Mouse (Mus musculus): ENCODE measurements around the gene Strada. TPM values are rescaled to one million over a fixed set of nuclear protein-coding genes. Genes with fewer than 3 reads are reported as not detected.

The Strada gene
- polyA plus RNA-seq, 1 experiment from 2014 or later, result 27.4 TPM

GRCm38 (mm10) chr11:106122221-106122620 is 79.7 kb downstream of the Strada start:
- ATAC-seq (ENCODE audit: low FRiP score) (no peak), DNase-seq (ENCODE audit: low spot score) (no peak)
- Histone ChIP-seq H3K4me2 (replicated peaks) (no peak overlapping the region), H3K27me3 (ENCODE audit: control insufficient read depth, insufficient read depth, low read length) (no peaks in the 10 kb centered on the region), H3K27ac (no peak overlapping the region), H3K4me1 (replicated peaks; ENCODE audit: control insufficient read depth, insufficient read depth, low read length) (no peaks in the 10 kb centered on the region), H3K4me3 (replicated peaks; ENCODE audit: low read length) (no peak overlapping the region), H3K36me3 (replicated peaks; ENCODE audit: control insufficient read depth, insufficient read depth) (peaks cover 78% of the 10 kb centered on the region), H3K9me3 (ENCODE audit: control insufficient read depth, low read length) (no peaks in the 10 kb centered on the region), H3K9ac (no peak overlapping the region)
- 98% methylated on average over 5 of the region's 5 CpGs for WGBS

Other genes with a start within 250 kb of the Strada start
- 48.9 and 55.1 TPM in 2 replicates for gene Cyb561, start 248.8 kb downstream of the Strada start, polyA plus RNA-seq (2014; fragmentation: Nextera tagmentation; extraction: Ambion mirVana)
- gene Ace, start 234.2 kb downstream of the Strada start, polyA plus RNA-seq (2014; fragmentation: Nextera tagmentation; extraction: Ambion mirVana), result 6.0 and 6.8 TPM in 2 replicates
- not detected in 2 replicates for gene Ace3, start 207.5 kb downstream of the Strada start, polyA plus RNA-seq (2014; fragmentation: Nextera tagmentation; extraction: Ambion mirVana)
- 2.3 and 2.5 TPM in 2 replicates for gene Kcnh6, start 194.0 kb downstream of the Strada start, polyA plus RNA-seq (2014; fragmentation: Nextera tagmentation; extraction: Ambion mirVana)
- gene Dcaf7, start 165.3 kb downstream of the Strada start, polyA plus RNA-seq (2014; fragmentation: Nextera tagmentation; extraction: Ambion mirVana), result 156 and 176 TPM in 2 replicates
- gene Taco1, start 136.1 kb downstream of the Strada start, polyA plus RNA-seq (2014; fragmentation: Nextera tagmentation; extraction: Ambion mirVana), result 5.0 and 5.9 TPM in 2 replicates
- gene Map3k3, start 117.6 kb downstream of the Strada start, polyA plus RNA-seq (2014; fragmentation: Nextera tagmentation; extraction: Ambion mirVana), result 16.5 and 18.7 TPM in 2 replicates
- not detected in 2 replicates for gene Gm10840, start 41.3 kb downstream of the Strada start, polyA plus RNA-seq (2014; fragmentation: Nextera tagmentation; extraction: Ambion mirVana)
- 140 and 158 TPM in 2 replicates for gene Limd2, start 41.3 kb downstream of the Strada start, polyA plus RNA-seq (2014; fragmentation: Nextera tagmentation; extraction: Ambion mirVana)
- gene Ccdc47, start 14.2 kb upstream of the Strada start, polyA plus RNA-seq (2014; fragmentation: Nextera tagmentation; extraction: Ambion mirVana), result 76.6 and 94.5 TPM in 2 replicates
- gene Ddx42, start 14.8 kb upstream of the Strada start, polyA plus RNA-seq (2014; fragmentation: Nextera tagmentation; extraction: Ambion mirVana), result 78.0 and 82.2 TPM in 2 replicates
- 31.4 and 31.9 TPM in 2 replicates for gene Ftsj3, start 53.9 kb upstream of the Strada start, polyA plus RNA-seq (2014; fragmentation: Nextera tagmentation; extraction: Ambion mirVana)
- gene Psmc5, start 54.0 kb upstream of the Strada start, polyA plus RNA-seq (2014; fragmentation: Nextera tagmentation; extraction: Ambion mirVana), result 282 and 287 TPM in 2 replicates
- 12.8 and 16.8 TPM in 2 replicates for gene Smarcd2, start 70.8 kb upstream of the Strada start, polyA plus RNA-seq (2014; fragmentation: Nextera tagmentation; extraction: Ambion mirVana)
- gene Tcam1, start 74.5 kb upstream of the Strada start, polyA plus RNA-seq (2014; fragmentation: Nextera tagmentation; extraction: Ambion mirVana), result 0.08 and 0.43 TPM in 2 replicates
- not detected in 2 replicates for gene Gh, start 99.7 kb upstream of the Strada start, polyA plus RNA-seq (2014; fragmentation: Nextera tagmentation; extraction: Ambion mirVana)
- 0.86 and 0.92 TPM in 2 replicates for gene Cd79b, start 112.6 kb upstream of the Strada start, polyA plus RNA-seq (2014; fragmentation: Nextera tagmentation; extraction: Ambion mirVana)
- not detected in 2 replicates for gene Scn4a, start 151.1 kb upstream of the Strada start, polyA plus RNA-seq (2014; fragmentation: Nextera tagmentation; extraction: Ambion mirVana)
- gene Prr29, start 163.3 kb upstream of the Strada start, polyA plus RNA-seq (2014; fragmentation: Nextera tagmentation; extraction: Ambion mirVana), result not detected in 2 replicates
- 13.6 and 18.6 TPM in 2 replicates for gene Icam2, start 185.9 kb upstream of the Strada start, polyA plus RNA-seq (2014; fragmentation: Nextera tagmentation; extraction: Ambion mirVana)